Mouse (Mus musculus): ENCODE data around the gene Shisa4.

DNA sequence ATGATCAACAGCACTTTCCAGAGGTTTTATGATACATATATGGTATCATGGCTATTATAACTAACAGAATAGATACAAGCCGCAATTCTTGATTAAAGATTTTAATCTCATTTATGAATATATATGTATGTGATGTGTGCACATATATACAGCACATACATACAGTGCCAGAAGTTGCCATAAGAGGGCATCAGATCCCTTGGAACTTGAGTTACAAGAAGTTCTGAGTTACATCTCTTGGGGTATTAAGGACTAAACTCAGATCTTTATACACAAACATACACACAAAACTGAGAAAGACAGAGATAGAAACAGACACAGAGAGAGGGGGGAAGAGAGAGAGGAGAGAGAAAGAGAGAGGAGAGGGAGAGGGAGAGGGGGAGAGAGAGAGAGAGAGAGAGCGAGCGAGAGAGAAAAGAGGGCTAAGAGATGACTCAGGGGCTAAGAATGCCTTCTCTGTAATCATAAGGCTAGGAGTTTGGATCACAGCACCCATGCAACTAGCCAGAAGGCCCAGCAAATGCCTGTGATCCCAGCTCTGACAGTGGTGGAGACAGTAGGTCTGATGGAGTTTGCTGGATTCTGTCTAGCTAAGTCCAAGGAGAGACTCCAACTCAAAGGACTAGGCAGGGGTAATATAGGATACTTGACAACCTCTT lies 26.5 kb upstream of the Shisa4 start:
- TF ChIP-seq GATA1 (IDR thresholded peaks at IDR 0.05; ENCODE audit: borderline replicate concordance, low read length) (no peak), FLI1 (IDR thresholded peaks at IDR 0.05; ENCODE audit: low read length) (no peak)

Measured in megakaryocyte, embryonic 14.5 days (primary cell).